Mouse (Mus musculus): Measurements from ENCODE around the gene Zfp385a. TPM values are rescaled to one million over a fixed set of nuclear protein-coding genes. Genes with fewer than 3 reads are reported as not detected.

Gene Zfp385a
- total and polyA plus RNA-seq, 2 experiments from 2014 or later = 13.0 to 21.3 TPM

DNA sequence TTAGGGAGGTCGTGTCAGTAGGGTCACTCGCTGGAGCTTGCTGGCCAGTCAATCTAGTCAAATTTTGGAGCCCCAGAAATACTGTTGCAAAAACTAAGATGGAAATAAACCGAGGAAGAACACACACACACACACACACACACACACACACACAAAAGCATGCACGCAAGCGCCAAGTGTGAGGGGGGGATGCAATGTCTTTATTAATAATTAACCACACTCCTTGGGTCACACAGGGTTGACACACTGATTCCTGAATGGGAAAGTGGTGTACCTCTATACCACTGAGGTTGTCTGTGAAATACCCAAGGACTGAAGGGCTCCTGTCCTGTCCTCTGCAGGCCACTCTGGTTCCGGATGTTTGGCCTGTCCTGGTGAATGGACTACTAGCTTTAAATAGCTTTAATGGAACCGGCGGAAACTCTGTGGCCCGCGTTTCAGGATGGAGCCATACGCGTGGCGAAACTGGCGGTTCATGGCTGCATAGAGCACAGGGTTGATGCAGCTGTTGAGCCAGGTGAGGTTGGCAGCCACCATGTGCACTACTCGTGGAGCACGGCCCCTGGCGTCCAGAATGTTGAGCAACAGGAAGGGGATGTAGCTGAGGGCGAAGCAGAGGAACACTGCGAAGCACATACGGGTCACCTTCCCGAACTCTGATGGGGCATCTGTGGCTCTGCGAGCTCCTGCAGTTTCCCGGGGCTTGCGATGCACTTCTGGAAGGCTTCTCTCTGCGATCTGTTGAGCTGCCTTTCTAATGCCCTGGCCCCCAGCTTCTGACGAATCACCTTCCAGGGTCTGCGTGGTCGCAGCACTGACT, 31.6 kb downstream of the Zfp385a start:
- no peaks in the 10 kb centered on the region for H3K36me3 ChIP-seq (ENCODE audit: insufficient read depth)
- no peak for TF ChIP-seq CTCF (IDR thresholded peaks at IDR 0.05; ENCODE audit: low read depth)
- DNase-seq = no peak
- WGBS = 51% methylated on average over 28 of the region's 28 CpGs
- H3K4me3 ChIP-seq (ENCODE audit: low read depth, low read length) = no peak overlapping the region
- H3K4me1 ChIP-seq (ENCODE audit: insufficient read depth) = peaks cover 28% of the 10 kb centered on the region
- no peak overlapping the region for H3K27ac ChIP-seq (ENCODE audit: low read depth, low read length)
- H3K4me2 ChIP-seq (ENCODE audit: low read depth) = no peak overlapping the region
- peak overlapping the region; percentile 14; the same call in 1 of the 2 replicates for H3K9ac ChIP-seq
- H3K27me3 ChIP-seq (ENCODE audit: insufficient read depth, low read length) = no peaks in the 10 kb centered on the region
- H3K9me3 ChIP-seq (ENCODE audit: low read length) = no peaks in the 10 kb centered on the region
- ATAC-seq = no peak

DNA sequence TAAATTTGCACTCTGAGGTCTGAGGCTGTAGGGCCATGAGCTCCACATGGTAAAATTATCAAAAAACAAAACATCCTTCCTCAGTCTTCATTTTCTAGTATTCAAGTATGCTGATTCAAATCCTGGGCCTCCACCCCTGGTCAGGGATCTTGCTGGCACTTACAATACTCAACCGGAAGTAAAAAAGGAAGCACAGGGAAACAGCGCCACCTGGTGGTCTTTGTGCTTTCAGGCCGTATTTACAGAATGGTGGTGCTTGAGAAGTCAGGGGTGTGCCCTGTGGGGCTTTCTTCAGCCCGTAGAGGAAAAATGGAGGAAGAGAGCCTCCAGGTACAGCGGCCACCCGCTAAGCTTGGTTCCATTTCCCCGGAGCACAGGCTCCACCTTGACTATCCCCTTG, 32.8 kb downstream of the Zfp385a start:
- peak overlapping the region; percentile 13; the same call in 1 of the 2 replicates for H3K4me2 ChIP-seq (ENCODE audit: low read depth)
- whole genome bisulfite sequencing = under 1% methylated on average over 7 of the region's 7 CpGs
- H3K9ac ChIP-seq = peak overlapping the region; percentile 31; the same call in 1 of the 2 replicates
- no peak for ATAC-seq
- peak overlapping the region; percentile 99; the same call in 1 of the 2 replicates for H3K27ac ChIP-seq (ENCODE audit: low read depth, low read length)
- peak; percentile 96 for DNase-seq
- H3K9me3 ChIP-seq (ENCODE audit: low read length) = no peaks in the 10 kb centered on the region
- no peaks in the 10 kb centered on the region for H3K36me3 ChIP-seq (ENCODE audit: insufficient read depth)
- peak; percentile 97 for TF ChIP-seq CTCF (IDR thresholded peaks at IDR 0.05; ENCODE audit: low read depth)
- H3K4me3 ChIP-seq (ENCODE audit: low read depth, low read length) = no peak overlapping the region
- peaks cover 28% of the 10 kb centered on the region for H3K4me1 ChIP-seq (ENCODE audit: insufficient read depth)
- H3K27me3 ChIP-seq (ENCODE audit: insufficient read depth, low read length) = no peaks in the 10 kb centered on the region

DNA sequence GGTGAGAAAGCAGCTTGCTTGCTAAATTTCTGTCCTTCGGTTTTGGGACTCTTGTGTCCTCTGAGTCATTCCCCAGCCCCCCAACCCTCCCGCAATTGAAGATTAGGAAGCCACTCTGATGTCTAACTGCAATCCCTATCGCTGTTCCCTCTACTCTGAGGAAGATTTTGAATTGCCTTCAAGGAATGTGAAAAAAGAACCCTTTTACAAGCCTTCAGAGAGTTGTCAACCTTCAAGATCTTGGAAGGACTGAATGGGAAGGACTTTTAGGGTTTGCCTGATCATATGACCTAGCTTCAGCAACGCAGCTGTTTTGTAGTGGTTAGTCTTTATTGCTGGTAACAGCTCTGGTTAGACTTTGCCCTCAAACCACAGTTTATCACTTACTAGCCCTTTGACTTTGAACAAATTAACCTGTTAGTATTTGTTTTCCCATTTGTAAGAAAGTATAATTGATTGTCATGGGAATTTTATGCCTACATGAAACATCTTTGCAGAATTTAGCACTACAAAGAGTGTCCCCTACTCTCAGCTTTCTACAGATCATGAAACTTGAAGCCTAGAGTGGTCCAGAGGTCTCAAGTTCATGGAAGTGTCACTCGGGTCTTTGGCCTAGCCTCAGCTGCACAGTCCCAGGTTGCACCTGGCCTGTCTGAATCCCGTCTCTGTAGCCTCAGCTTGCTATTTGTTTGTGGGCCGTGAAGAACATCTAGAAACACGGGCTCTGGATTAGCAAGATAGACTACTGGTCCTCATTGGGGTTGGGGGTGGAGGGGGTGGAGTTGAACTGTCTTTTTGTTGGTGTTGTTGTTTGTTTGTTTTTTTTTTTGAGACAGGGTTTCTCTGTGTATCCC, 33.9 kb downstream of the Zfp385a start:
- WGBS = 34% methylated on average over 8 of the region's 8 CpGs
- no peaks in the 10 kb centered on the region for H3K36me3 ChIP-seq (ENCODE audit: insufficient read depth)
- H3K9me3 ChIP-seq (ENCODE audit: low read length) = no peaks in the 10 kb centered on the region
- peak overlapping the region; percentile 52 for H3K4me3 ChIP-seq (ENCODE audit: low read depth, low read length)
- no peak for TF ChIP-seq CTCF (IDR thresholded peaks at IDR 0.05; ENCODE audit: low read depth)
- H3K27me3 ChIP-seq (ENCODE audit: insufficient read depth, low read length) = no peaks in the 10 kb centered on the region
- H3K4me2 ChIP-seq (ENCODE audit: low read depth) = peak overlapping the region; percentile 85
- no peak for ATAC-seq
- H3K27ac ChIP-seq (ENCODE audit: low read depth, low read length) = peak overlapping the region; percentile 99
- peak overlapping the region; percentile 72 for H3K9ac ChIP-seq
- peaks cover 29% of the 10 kb centered on the region for H3K4me1 ChIP-seq (ENCODE audit: insufficient read depth)
- DNase-seq = no peak

DNA sequence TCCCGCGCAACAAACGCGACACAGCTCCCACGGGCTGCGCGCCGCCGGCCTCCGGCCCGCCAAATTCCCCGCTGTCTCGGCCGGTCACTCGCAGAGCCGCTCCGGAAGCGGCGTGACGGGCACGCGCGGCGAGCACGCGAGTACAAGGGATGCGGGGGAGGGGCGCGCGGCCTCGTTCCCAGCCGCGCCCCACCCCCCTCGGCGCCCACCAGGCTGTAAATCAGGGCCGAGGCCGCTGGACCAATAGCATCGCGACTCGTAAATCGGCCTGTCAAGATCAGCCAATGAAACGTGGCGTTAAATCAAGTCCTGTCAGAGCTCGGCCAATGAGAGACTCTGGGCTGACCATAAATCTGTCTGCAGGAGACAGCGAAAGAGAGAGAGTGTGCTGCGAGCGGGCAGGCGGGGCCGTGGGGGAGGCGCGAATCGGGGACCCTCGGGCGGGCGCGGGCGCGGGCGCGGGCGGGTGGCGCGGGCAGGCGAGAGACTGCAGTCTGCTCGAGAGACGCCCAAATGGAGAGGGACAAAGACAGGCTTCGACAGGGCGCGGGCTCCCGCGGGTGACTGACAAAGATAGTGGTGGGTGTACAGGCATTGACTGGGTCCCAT, 34.7 kb downstream of the Zfp385a start:
- Histone ChIP-seq H3K4me3 (ENCODE audit: low read depth, low read length) (peak overlapping the region; percentile 52), H3K4me2 (ENCODE audit: low read depth) (peak overlapping the region; percentile 85), H3K36me3 (ENCODE audit: insufficient read depth) (no peaks in the 10 kb centered on the region), H3K4me1 (ENCODE audit: insufficient read depth) (peaks cover 38% of the 10 kb centered on the region), H3K27me3 (ENCODE audit: insufficient read depth, low read length) (no peaks in the 10 kb centered on the region), H3K9me3 (ENCODE audit: low read length) (no peaks in the 10 kb centered on the region), H3K9ac (peak overlapping the region; percentile 79), H3K27ac (ENCODE audit: low read depth, low read length) (peak overlapping the region; percentile 99)
- no peak for TF ChIP-seq CTCF (IDR thresholded peaks at IDR 0.05; ENCODE audit: low read depth)
- ATAC-seq = peak; percentile 95
- under 1% methylated on average over 69 of the region's 71 CpGs for WGBS
- peak; percentile 99 for DNase-seq

DNA sequence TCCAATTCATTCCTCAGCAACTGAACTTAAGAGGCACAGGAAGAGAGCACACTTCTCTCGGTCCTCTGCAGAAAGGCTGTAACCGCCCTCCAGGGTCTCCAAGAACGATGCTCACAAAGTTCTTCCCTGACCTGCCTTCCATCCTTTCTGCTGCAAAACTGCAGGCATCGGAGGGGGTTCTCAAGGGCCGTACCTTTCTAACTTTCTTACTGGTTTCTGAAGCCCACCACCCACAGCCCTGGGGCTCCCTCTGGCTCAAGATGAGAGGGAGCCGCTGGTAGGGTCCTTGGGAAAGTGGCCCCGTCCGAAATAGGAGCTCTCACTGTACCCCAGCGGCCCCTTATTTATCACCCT, 35.3 kb downstream of the Zfp385a start:
- Histone ChIP-seq H3K4me3 (ENCODE audit: low read depth, low read length) (peak overlapping the region; percentile 52), H3K27ac (ENCODE audit: low read depth, low read length) (peak overlapping the region; percentile 99), H3K4me1 (ENCODE audit: insufficient read depth) (peaks cover 43% of the 10 kb centered on the region), H3K4me2 (ENCODE audit: low read depth) (peak overlapping the region; percentile 85), H3K9me3 (ENCODE audit: low read length) (no peaks in the 10 kb centered on the region), H3K27me3 (ENCODE audit: insufficient read depth, low read length) (no peaks in the 10 kb centered on the region), H3K36me3 (ENCODE audit: insufficient read depth) (no peaks in the 10 kb centered on the region), H3K9ac (peak overlapping the region; percentile 79)
- TF ChIP-seq CTCF (IDR thresholded peaks at IDR 0.05; ENCODE audit: low read depth) = no peak
- DNase-seq (no peak), ATAC-seq (peak; percentile 3)
- WGBS = under 1% methylated on average over 9 of the region's 9 CpGs

DNA sequence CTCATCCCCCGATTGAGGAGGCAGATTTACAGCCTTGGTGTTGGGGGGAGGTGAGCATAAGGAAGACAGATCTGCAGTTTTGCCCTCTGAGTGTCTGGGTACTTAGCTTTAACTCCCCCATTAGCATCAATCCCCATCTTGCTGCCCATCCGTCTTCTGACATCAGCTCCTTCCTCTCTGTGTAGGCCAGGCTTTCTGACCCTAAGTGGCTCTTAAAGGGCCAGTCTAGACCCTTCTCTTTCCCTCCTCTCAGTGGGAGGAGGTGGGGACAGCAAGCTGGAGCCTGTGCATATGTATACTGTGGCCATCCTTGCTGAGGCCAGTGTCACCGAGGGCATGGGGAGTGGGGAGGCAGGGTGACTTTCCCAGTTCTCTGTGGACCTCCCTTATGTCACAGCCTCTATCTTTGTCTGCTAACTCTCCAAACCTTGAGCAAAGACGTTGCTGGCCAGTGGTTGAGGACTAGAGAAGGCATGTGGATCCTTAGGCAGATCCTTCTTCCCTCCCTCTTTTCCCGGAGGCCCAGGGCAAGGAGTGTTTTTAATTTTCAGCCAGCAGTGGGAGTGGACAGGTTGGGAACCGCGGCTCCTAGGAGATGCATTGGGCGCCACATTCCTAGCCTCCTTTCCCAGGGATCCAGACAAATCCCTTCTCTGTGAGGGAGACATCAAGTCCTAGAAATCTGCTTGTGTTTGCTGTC, 35.8 kb downstream of the Zfp385a start:
- H3K36me3 ChIP-seq (ENCODE audit: insufficient read depth) = no peaks in the 10 kb centered on the region
- 11% methylated on average over 8 of the region's 8 CpGs for WGBS
- ATAC-seq (no peak), DNase-seq (peak; percentile 54)
- peak overlapping the region; percentile 99 for H3K27ac ChIP-seq (ENCODE audit: low read depth, low read length)
- no peaks in the 10 kb centered on the region for H3K27me3 ChIP-seq (ENCODE audit: insufficient read depth, low read length)
- no peak for TF ChIP-seq CTCF (IDR thresholded peaks at IDR 0.05; ENCODE audit: low read depth)
- H3K9ac ChIP-seq = peak overlapping the region; percentile 79
- H3K4me1 ChIP-seq (ENCODE audit: insufficient read depth) = peaks cover 49% of the 10 kb centered on the region
- no peaks in the 10 kb centered on the region for H3K9me3 ChIP-seq (ENCODE audit: low read length)
- H3K4me2 ChIP-seq (ENCODE audit: low read depth) = peak overlapping the region; percentile 85
- peak overlapping the region; percentile 52 for H3K4me3 ChIP-seq (ENCODE audit: low read depth, low read length)

All from forebrain, postnatal 0 days (tissue).